Mouse (Mus musculus) thymus, adult 2 months (tissue): Measurements from ENCODE around the gene Qrich2.

Source experiments
- CTCF ChIP-seq: fragments of 200-500 bp; IDR thresholded peaks from 2 replicates; pipeline ENCODE4 v1.5.1; 2012; ENCODE audit warnings: mild to moderate bottlenecking, control low read depth, low read length, moderate library complexity, borderline replicate concordance; ENCODE audit not compliant: control insufficient read depth, poor library complexity, insufficient read depth; ENCODE audit errors: extremely low read depth
- POLR2A ChIP-seq: fragments of 200-500 bp; IDR thresholded peaks from 2 replicates; pipeline ENCODE4 v1.6.1; 2012; ENCODE audit warnings: mild to moderate bottlenecking, low read length, control low read depth, moderate library complexity; ENCODE audit not compliant: control insufficient read depth, poor library complexity, insufficient read depth; ENCODE audit errors: extremely low read depth

- TF ChIP-seq CTCF (no peak), POLR2A (no peak)
These were observed 6.3 kb downstream of the Qrich2 start for GRCm38 (mm10) chr11:116459786-116460185.
